Mouse (Mus musculus) midbrain, embryonic 13.5 days (tissue): ENCODE measurements at regions not wholly inside any gene's neighbourhood (a gene's known extent, or its start where the extent isn't known, plus 50 kb on each side); places are given as distances from the start of the nearest gene placed in this dataset.

Experiments
- ATAC-seq: fragments of 200-750 bp; cut with Nextera tagmentation; 2 replicates; pipeline ENCODE4 v1.8.0; 2017; ENCODE audit warnings: mild to moderate bottlenecking, moderate TSS enrichment, moderate library complexity
- H3K27ac ChIP-seq: fragments of 300-500 bp; sonication (generic); 2 replicates; pipeline ENCODE4 v1.5.1; 2015; ENCODE audit warnings: inconsistent platforms, mild to moderate bottlenecking, moderate library complexity
- H3K27me3 ChIP-seq: fragments of 300-500 bp; sonication (generic); 2 replicates; pipeline ENCODE4 v1.6.1; 2015; ENCODE audit warnings: mild to moderate bottlenecking, inconsistent platforms
- H3K36me3 ChIP-seq: fragments of 300-500 bp; sonication (generic); 2 replicates; pipeline ENCODE4 v1.6.1; 2015; ENCODE audit warnings: mild to moderate bottlenecking, inconsistent platforms
- H3K4me1 ChIP-seq: fragments of 300-500 bp; sonication (generic); replicated peaks from 2 replicates; pipeline ENCODE4 v1.6.1; 2015; ENCODE audit warnings: inconsistent platforms
- H3K4me2 ChIP-seq: fragments of 300-500 bp; sonication (generic); replicated peaks from 2 replicates; pipeline ENCODE4 v1.6.1; 2015; ENCODE audit warnings: moderate library complexity, mild to moderate bottlenecking, inconsistent platforms
- H3K4me3 ChIP-seq: fragments of 300-500 bp; sonication (generic); replicated peaks from 2 replicates; pipeline ENCODE4 v1.5.1; 2015; ENCODE audit warnings: mild to moderate bottlenecking, inconsistent platforms
- H3K9ac ChIP-seq: fragments of 300-500 bp; sonication (generic); replicated peaks from 2 replicates; pipeline ENCODE4 v1.6.1; 2015; ENCODE audit warnings: mild to moderate bottlenecking, inconsistent platforms
- H3K9me3 ChIP-seq: fragments of 300-500 bp; sonication (generic); 2 replicates; pipeline ENCODE4 v1.6.1; 2016; ENCODE audit warnings: mild to moderate bottlenecking, inconsistent platforms
- WGBS: fragments of 180-500 bp; shearing (Covaris S2); methylation state at CpG from one replicate; pipeline ENCODE4 v1.1.7; 2015; 5-methylcytosine and 5-hydroxymethylcytosine counted together

GRCm38 (mm10) chr19:21913005-21913670 is 135.0 kb downstream of the Cemip2 start:
- no peak overlapping the region for H3K4me3 ChIP-seq
- no peak overlapping the region for H3K9ac ChIP-seq
- no peaks in the 10 kb centered on the region for H3K36me3 ChIP-seq
- WGBS = 86% methylated on average over 8 of the region's 8 CpGs
- no peaks in the 10 kb centered on the region for H3K9me3 ChIP-seq
- no peak overlapping the region for H3K27ac ChIP-seq
- no peaks in the 10 kb centered on the region for H3K27me3 ChIP-seq
- peaks cover 8% of the 10 kb centered on the region for H3K4me1 ChIP-seq
- ATAC-seq = no peak
- H3K4me2 ChIP-seq = no peak overlapping the region

- WGBS = 54% methylated on average over 9 of the region's 9 CpGs
- H3K9ac ChIP-seq = no peak overlapping the region
- H3K36me3 ChIP-seq = no peaks in the 10 kb centered on the region
- peaks cover 8% of the 10 kb centered on the region for H3K4me1 ChIP-seq
- no peaks in the 10 kb centered on the region for H3K9me3 ChIP-seq
- H3K4me3 ChIP-seq = no peak overlapping the region
- H3K27ac ChIP-seq = no peak overlapping the region
- H3K4me2 ChIP-seq = no peak overlapping the region
- no peak for ATAC-seq
- H3K27me3 ChIP-seq = no peaks in the 10 kb centered on the region
Measured at GRCm38 (mm10) chr19:21913748-21914611, 135.8 kb downstream of the Cemip2 start.

- no peaks in the 10 kb centered on the region for H3K9me3 ChIP-seq
- H3K4me3 ChIP-seq = no peak overlapping the region
- H3K27ac ChIP-seq = no peak overlapping the region
- H3K4me1 ChIP-seq = peaks cover 8% of the 10 kb centered on the region
- WGBS = 48% methylated on average over 3 of the region's 3 CpGs
- H3K9ac ChIP-seq = no peak overlapping the region
- H3K4me2 ChIP-seq = no peak overlapping the region
- H3K27me3 ChIP-seq = no peaks in the 10 kb centered on the region
- H3K36me3 ChIP-seq = no peaks in the 10 kb centered on the region
- ATAC-seq = no peak
Measured at GRCm38 (mm10) chr19:21914658-21915057, 136.5 kb downstream of the Cemip2 start.

GRCm38 (mm10) chr19:21918113-21918512 is 140.0 kb downstream of the Cemip2 start:
- H3K27ac ChIP-seq = no peak overlapping the region
- H3K4me1 ChIP-seq = peaks cover 8% of the 10 kb centered on the region
- H3K27me3 ChIP-seq = no peaks in the 10 kb centered on the region
- H3K36me3 ChIP-seq = no peaks in the 10 kb centered on the region
- no peak overlapping the region for H3K4me3 ChIP-seq
- ATAC-seq = no peak
- H3K4me2 ChIP-seq = no peak overlapping the region
- 85% methylated on average over 4 of the region's 4 CpGs for WGBS
- H3K9me3 ChIP-seq = no peaks in the 10 kb centered on the region
- H3K9ac ChIP-seq = no peak overlapping the region

GRCm38 (mm10) chr19:21919074-21919473 is 140.9 kb downstream of the Cemip2 start:
- Histone ChIP-seq H3K27me3 (no peaks in the 10 kb centered on the region), H3K9ac (no peak overlapping the region), H3K4me1 (peaks cover 8% of the 10 kb centered on the region), H3K4me2 (no peak overlapping the region), H3K4me3 (no peak overlapping the region), H3K27ac (no peak overlapping the region), H3K9me3 (no peaks in the 10 kb centered on the region), H3K36me3 (no peaks in the 10 kb centered on the region)
- ATAC-seq = no peak
- WGBS = 81% methylated on average over 3 of the region's 3 CpGs

GRCm38 (mm10) chr19:21940114-21940513 is 162.0 kb downstream of the Cemip2 start:
- H3K4me2 ChIP-seq = no peak overlapping the region
- no peaks in the 10 kb centered on the region for H3K9me3 ChIP-seq
- ATAC-seq = no peak
- no peaks in the 10 kb centered on the region for H3K4me1 ChIP-seq
- H3K27me3 ChIP-seq = no peaks in the 10 kb centered on the region
- no peak overlapping the region for H3K9ac ChIP-seq
- H3K4me3 ChIP-seq = no peak overlapping the region
- no peaks in the 10 kb centered on the region for H3K36me3 ChIP-seq
- no peak overlapping the region for H3K27ac ChIP-seq
- WGBS = 91% methylated on average over 4 of the region's 4 CpGs

GRCm38 (mm10) chr19:21941720-21942119 is 163.6 kb downstream of the Cemip2 start:
- WGBS = 84% methylated on average over 2 of the region's 2 CpGs
- no peaks in the 10 kb centered on the region for H3K9me3 ChIP-seq
- no peak overlapping the region for H3K27ac ChIP-seq
- H3K4me2 ChIP-seq = no peak overlapping the region
- no peaks in the 10 kb centered on the region for H3K27me3 ChIP-seq
- no peak overlapping the region for H3K4me3 ChIP-seq
- no peak for ATAC-seq
- H3K9ac ChIP-seq = no peak overlapping the region
- no peaks in the 10 kb centered on the region for H3K4me1 ChIP-seq
- no peaks in the 10 kb centered on the region for H3K36me3 ChIP-seq

- no peaks in the 10 kb centered on the region for H3K27me3 ChIP-seq
- no peak overlapping the region for H3K4me2 ChIP-seq
- no peak overlapping the region for H3K9ac ChIP-seq
- WGBS = 80% methylated on average over 11 of the region's 11 CpGs
- ATAC-seq = no peak
- no peak overlapping the region for H3K4me3 ChIP-seq
- no peaks in the 10 kb centered on the region for H3K9me3 ChIP-seq
- no peaks in the 10 kb centered on the region for H3K4me1 ChIP-seq
- H3K27ac ChIP-seq = no peak overlapping the region
- no peaks in the 10 kb centered on the region for H3K36me3 ChIP-seq
Measured at GRCm38 (mm10) chr19:21942286-21942685, 164.1 kb downstream of the Cemip2 start.

- WGBS = 52% methylated on average over 4 of the region's 4 CpGs
- no peak overlapping the region for H3K4me3 ChIP-seq
- no peak overlapping the region for H3K9ac ChIP-seq
- no peaks in the 10 kb centered on the region for H3K9me3 ChIP-seq
- no peaks in the 10 kb centered on the region for H3K36me3 ChIP-seq
- H3K4me2 ChIP-seq = no peak overlapping the region
- ATAC-seq = no peak
- H3K27me3 ChIP-seq = no peaks in the 10 kb centered on the region
- H3K4me1 ChIP-seq = no peaks in the 10 kb centered on the region
- no peak overlapping the region for H3K27ac ChIP-seq
Measured at GRCm38 (mm10) chr19:21943407-21943806, 165.3 kb downstream of the Cemip2 start.

GRCm38 (mm10) chr19:21946262-21946922 is 168.2 kb downstream of the Cemip2 start:
- Histone ChIP-seq H3K4me1 (no peaks in the 10 kb centered on the region), H3K9me3 (no peaks in the 10 kb centered on the region), H3K27me3 (no peaks in the 10 kb centered on the region), H3K9ac (no peak overlapping the region), H3K4me3 (no peak overlapping the region), H3K36me3 (no peaks in the 10 kb centered on the region), H3K4me2 (no peak overlapping the region), H3K27ac (no peak overlapping the region)
- ATAC-seq = no peak
- WGBS = 71% methylated on average over 5 of the region's 5 CpGs

- no peaks in the 10 kb centered on the region for H3K4me1 ChIP-seq
- no peak overlapping the region for H3K27ac ChIP-seq
- H3K27me3 ChIP-seq = no peaks in the 10 kb centered on the region
- H3K9me3 ChIP-seq = no peaks in the 10 kb centered on the region
- no peaks in the 10 kb centered on the region for H3K36me3 ChIP-seq
- no peak for ATAC-seq
- H3K4me3 ChIP-seq = no peak overlapping the region
- H3K9ac ChIP-seq = no peak overlapping the region
- 99% methylated on average over 2 of the region's 2 CpGs for WGBS
- H3K4me2 ChIP-seq = no peak overlapping the region
Measured at GRCm38 (mm10) chr19:21948030-21948429, 169.9 kb downstream of the Cemip2 start.

- WGBS = 96% methylated on average over 2 of the region's 2 CpGs
- Histone ChIP-seq H3K4me3 (no peak overlapping the region), H3K4me1 (no peaks in the 10 kb centered on the region), H3K9ac (no peak overlapping the region), H3K27me3 (no peaks in the 10 kb centered on the region), H3K36me3 (no peaks in the 10 kb centered on the region), H3K9me3 (no peaks in the 10 kb centered on the region), H3K27ac (no peak overlapping the region), H3K4me2 (no peak overlapping the region)
- ATAC-seq = no peak
Measured at GRCm38 (mm10) chr19:21962635-21963034, 176.2 kb upstream of the Trpm3 start.
